Mouse (Mus musculus) lung, embryonic 16.5 days (tissue): ENCODE results near the gene Galnt18. TPM values are rescaled to one million over a fixed set of nuclear protein-coding genes. Genes with fewer than 3 reads are reported as not detected.

Experiments
- ATAC-seq: fragments of 200-750 bp; cut with Nextera tagmentation; 2 replicates; pipeline ENCODE4 v1.8.0; 2017; ENCODE audit warnings: low read depth, mild to moderate bottlenecking, moderate library complexity
- H3K27ac ChIP-seq: fragments of 300-500 bp; sonication (generic); 2 replicates; pipeline ENCODE4 v1.5.1; 2014; ENCODE audit warnings: mild to moderate bottlenecking, control low read depth, low read length
- H3K27me3 ChIP-seq: fragments of 300-500 bp; sonication (generic); 2 replicates; pipeline ENCODE4 v1.6.1; 2014; ENCODE audit warnings: low read depth, low read length, mixed read lengths; ENCODE audit not compliant: control insufficient read depth, insufficient read depth
- H3K36me3 ChIP-seq: fragments of 300-500 bp; sonication (generic); 2 replicates; pipeline ENCODE4 v1.6.1; 2014; ENCODE audit warnings: low read length; ENCODE audit not compliant: control insufficient read depth, insufficient read depth
- H3K4me1 ChIP-seq: fragments of 300-500 bp; sonication (generic); replicated peaks from 2 replicates; pipeline ENCODE4 v1.6.1; 2014; ENCODE audit warnings: low read length, mixed read lengths; ENCODE audit not compliant: control insufficient read depth, insufficient read depth
- H3K4me2 ChIP-seq: fragments of 300-500 bp; sonication (generic); 2 replicates; pipeline ENCODE4 v1.6.1; 2014; ENCODE audit warnings: low read depth, low read length, control low read depth
- H3K4me3 ChIP-seq: fragments of 300-500 bp; sonication (generic); 2 replicates; pipeline ENCODE4 v1.5.1; 2014; ENCODE audit warnings: mild to moderate bottlenecking, low read length, control low read depth
- H3K9ac ChIP-seq: fragments of 300-500 bp; sonication (generic); 2 replicates; pipeline ENCODE4 v1.6.1; 2014; ENCODE audit warnings: low read length, control low read depth
- H3K9me3 ChIP-seq: fragments of 300-500 bp; sonication (generic); 2 replicates; pipeline ENCODE4 v1.6.1; 2016; ENCODE audit warnings: low read length; ENCODE audit not compliant: control insufficient read depth
- WGBS: fragments of 180-500 bp; shearing (Covaris S2); extraction: QIAGEN DNeasy Blood & Tissue Kit; methylation state at CpG from one replicate; pipeline ENCODE4 v1.1.7; 2014; 5-methylcytosine and 5-hydroxymethylcytosine counted together
- microRNA-seq: library from miRNA; unstranded; fragments of <30 nt; microRNA quantifications from one replicate; pipeline ENCODE4, GENCODE M21; 2016
- polyA plus RNA-seq: library from polyadenylated mRNA; unstranded; fragments of >200 nt; fragmentation: Nextera tagmentation; extraction: Ambion mirVana; gene quantifications from 2 replicates; pipeline ENCODE4 v1.2.1, GENCODE M21; 2015

Galnt18 gene
- polyA plus RNA-seq, 1 experiment from 2014 or later: 48.0 TPM

GRCm38 (mm10) chr7:111427392-111427791 is 352.4 kb downstream of the Galnt18 start:
- no peaks in the 10 kb centered on the region for H3K9me3 ChIP-seq
- H3K27me3 ChIP-seq: no peaks in the 10 kb centered on the region
- no peak overlapping the region for H3K4me2 ChIP-seq
- no peaks in the 10 kb centered on the region for H3K36me3 ChIP-seq
- no peaks in the 10 kb centered on the region for H3K4me1 ChIP-seq
- no peak overlapping the region for H3K4me3 ChIP-seq
- WGBS: 83% methylated on average over 1 of the region's 1 CpGs
- no peak overlapping the region for H3K27ac ChIP-seq
- no peak overlapping the region for H3K9ac ChIP-seq
- no peak for ATAC-seq

Small RNA genes within 50 kb of the gene (microRNA-seq; reads per million reads assigned to microRNA genes)
- not detected for gene Gm25787

Other genes with a start within 250 kb of the Galnt18 start
- 64.6 and 71.5 TPM in 2 replicates for gene Usp47, start 243.5 kb upstream of the Galnt18 start, polyA plus RNA-seq